Mouse (Mus musculus) neural tube, embryonic 12.5 days (tissue): ENCODE measurements at regions not wholly inside any gene's neighbourhood (a gene's known extent, or its start where the extent isn't known, plus 50 kb on each side); places are given as distances from the start of the nearest gene placed in this dataset.

ENCODE experiments used
- ATAC-seq: fragments of 200-750 bp; cut with Nextera tagmentation; 2 replicates; pipeline ENCODE4 v1.8.0; 2017; ENCODE audit warnings: low read depth, mild to moderate bottlenecking, moderate TSS enrichment, moderate library complexity; ENCODE audit not compliant: low FRiP score
- H3K27ac ChIP-seq: fragments of 300-500 bp; sonication (generic); 2 replicates; pipeline ENCODE4 v1.5.1; 2016
- H3K27me3 ChIP-seq: fragments of 300-500 bp; sonication (generic); replicated peaks from 2 replicates; pipeline ENCODE4 v1.6.1; 2016; ENCODE audit warnings: mild to moderate bottlenecking
- H3K36me3 ChIP-seq: fragments of 300-500 bp; sonication (generic); 2 replicates; pipeline ENCODE4 v1.6.1; 2016; ENCODE audit warnings: mild to moderate bottlenecking
- H3K4me1 ChIP-seq: fragments of 300-500 bp; sonication (generic); 2 replicates; pipeline ENCODE4 v1.6.1; 2016
- H3K4me2 ChIP-seq: fragments of 300-500 bp; sonication (generic); replicated peaks from 2 replicates; pipeline ENCODE4 v1.6.1; 2016; ENCODE audit warnings: mild to moderate bottlenecking
- H3K4me3 ChIP-seq: fragments of 300-500 bp; sonication (generic); 2 replicates; pipeline ENCODE4 v1.5.1; 2016
- H3K9ac ChIP-seq: fragments of 300-500 bp; sonication (generic); 2 replicates; pipeline ENCODE4 v1.6.1; 2016; ENCODE audit warnings: mild to moderate bottlenecking
- H3K9me3 ChIP-seq: fragments of 300-500 bp; sonication (generic); 2 replicates; pipeline ENCODE4 v1.6.1; 2016; ENCODE audit warnings: mild to moderate bottlenecking
- WGBS: fragments of 180-500 bp; shearing (Covaris S2); methylation state at CpG from one replicate; pipeline ENCODE4 v1.1.7; 2016; 5-methylcytosine and 5-hydroxymethylcytosine counted together

DNA sequence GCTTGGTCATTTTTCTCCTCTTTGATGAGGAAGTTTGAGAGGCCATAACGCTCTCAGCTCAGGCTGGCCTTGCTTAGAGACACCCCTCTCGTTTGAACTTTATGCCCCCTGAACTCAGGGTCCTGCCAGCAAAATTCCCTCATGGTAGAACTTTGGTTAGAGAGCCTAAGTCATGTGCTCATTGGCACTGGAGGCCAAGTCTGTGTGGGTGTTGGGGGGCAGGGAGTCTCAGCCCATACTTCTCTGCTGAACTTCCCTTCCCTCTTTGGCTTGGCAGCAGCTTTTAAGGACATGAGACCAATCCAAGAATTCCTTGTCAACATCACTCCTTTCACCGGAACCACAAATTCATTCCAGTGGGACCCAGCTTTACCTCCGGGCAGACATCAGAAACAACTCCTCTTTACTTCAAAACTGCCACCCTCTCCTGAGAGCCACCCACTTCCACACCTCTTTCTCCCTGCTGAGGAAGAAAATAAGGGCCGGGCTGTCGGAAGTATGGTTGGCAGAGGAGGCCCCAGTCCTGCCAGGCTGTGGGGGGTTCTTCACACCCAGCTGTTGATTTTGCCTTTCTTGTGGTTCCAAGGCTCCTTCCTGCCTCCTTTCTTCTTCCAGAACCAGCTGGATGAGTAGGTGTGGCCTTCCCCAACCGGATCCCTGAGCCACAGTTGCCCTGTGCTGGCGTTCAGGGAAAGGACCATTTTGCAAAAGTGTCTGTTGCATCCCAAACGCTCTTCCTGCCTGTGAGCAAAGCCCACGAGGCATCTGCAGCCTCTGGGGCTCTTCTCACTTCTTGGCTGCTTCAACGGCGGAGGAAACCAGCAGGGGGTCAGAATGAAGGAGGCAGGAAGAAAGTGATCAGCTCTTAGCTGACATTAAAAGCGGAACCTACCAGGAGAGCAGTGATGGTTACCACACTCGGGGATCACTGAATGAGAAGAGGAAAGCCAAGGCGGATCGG is 91.5 kb upstream of the Gadd45a start:
- ATAC-seq = no peak
- no peaks in the 10 kb centered on the region for H3K9me3 ChIP-seq
- WGBS = 59% methylated on average over 16 of the region's 16 CpGs
- no peak overlapping the region for H3K4me3 ChIP-seq
- H3K9ac ChIP-seq = no peak overlapping the region
- H3K4me2 ChIP-seq = no peak overlapping the region
- no peaks in the 10 kb centered on the region for H3K36me3 ChIP-seq
- H3K27ac ChIP-seq = no peak overlapping the region
- no peaks in the 10 kb centered on the region for H3K27me3 ChIP-seq
- H3K4me1 ChIP-seq = no peaks in the 10 kb centered on the region

DNA sequence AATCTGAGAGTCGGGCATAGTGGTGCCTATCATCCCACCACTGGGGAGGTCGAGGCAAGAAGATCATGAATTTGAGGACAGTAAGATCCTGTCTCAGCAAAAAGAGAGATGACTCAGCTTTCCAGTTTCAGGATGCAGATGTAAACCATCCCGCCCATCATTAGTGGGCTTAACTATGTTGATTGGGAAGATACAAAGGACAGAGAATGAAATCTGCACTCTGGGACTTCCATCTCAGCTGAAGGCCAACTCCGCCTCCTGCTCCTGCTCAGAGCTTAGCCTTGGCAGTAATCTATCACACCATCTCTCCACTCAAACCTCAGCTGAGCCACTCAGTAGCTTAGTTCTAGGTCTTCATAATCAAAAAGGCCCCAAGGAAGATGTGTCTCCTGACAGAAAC is 90.5 kb upstream of the Gadd45a start:
- H3K4me3 ChIP-seq = no peak overlapping the region
- H3K9me3 ChIP-seq = no peaks in the 10 kb centered on the region
- no peaks in the 10 kb centered on the region for H3K4me1 ChIP-seq
- WGBS = 89% methylated on average over 4 of the region's 4 CpGs
- H3K27me3 ChIP-seq = no peaks in the 10 kb centered on the region
- H3K4me2 ChIP-seq = no peak overlapping the region
- no peak for ATAC-seq
- H3K36me3 ChIP-seq = no peaks in the 10 kb centered on the region
- no peak overlapping the region for H3K27ac ChIP-seq
- no peak overlapping the region for H3K9ac ChIP-seq

DNA sequence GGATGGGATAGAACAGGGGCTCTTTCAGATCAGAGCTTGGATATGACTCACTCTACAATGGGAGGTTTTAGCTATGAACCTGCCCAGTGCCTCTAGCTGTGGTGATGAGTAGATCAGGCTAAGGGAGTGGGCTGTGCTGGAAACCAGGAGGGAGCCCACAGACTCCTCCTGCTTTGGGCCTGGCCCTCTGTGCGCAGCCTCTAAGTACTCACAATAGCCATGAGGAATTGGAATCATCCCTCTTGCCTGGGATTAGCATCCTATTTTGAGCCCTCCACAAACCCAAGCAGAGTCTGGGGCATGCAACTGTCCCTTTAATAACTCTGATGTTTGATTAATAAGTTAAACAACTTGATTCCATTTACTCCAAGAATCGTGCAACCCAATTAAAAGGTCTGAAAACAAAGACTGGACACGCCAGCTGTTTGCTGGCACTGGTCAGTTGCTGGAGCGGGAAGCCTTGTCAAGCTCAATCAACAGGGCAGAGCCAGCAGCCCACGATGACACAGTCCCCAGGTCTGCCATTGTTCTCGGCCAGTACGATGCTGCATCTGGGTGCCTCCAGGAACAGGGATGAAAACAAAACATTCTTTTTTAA is 88.6 kb upstream of the Gadd45a start:
- Histone ChIP-seq H3K4me1 (no peaks in the 10 kb centered on the region), H3K36me3 (no peaks in the 10 kb centered on the region), H3K9me3 (no peaks in the 10 kb centered on the region), H3K27ac (no peak overlapping the region), H3K27me3 (no peaks in the 10 kb centered on the region), H3K4me3 (no peak overlapping the region), H3K9ac (no peak overlapping the region), H3K4me2 (no peak overlapping the region)
- ATAC-seq = no peak
- 68% methylated on average over 7 of the region's 7 CpGs for WGBS

DNA sequence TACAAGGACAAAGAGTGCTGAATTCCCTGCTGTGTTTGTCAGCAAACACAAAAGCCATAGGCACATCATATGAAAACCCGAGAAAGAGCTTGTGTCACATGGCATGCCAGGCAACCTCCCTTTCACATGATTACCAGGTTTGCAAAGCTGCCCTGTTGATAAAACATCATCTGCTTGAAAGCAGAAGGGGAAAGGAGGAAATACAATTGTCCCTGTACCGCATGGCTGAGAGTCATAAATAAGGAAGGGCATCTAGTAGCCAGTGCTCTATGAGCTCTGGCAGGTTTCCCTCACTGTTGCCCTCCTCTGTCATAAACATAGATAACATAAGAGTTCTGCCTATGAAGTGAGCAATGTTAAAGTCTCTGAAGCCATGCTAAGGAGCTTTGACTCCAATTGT is 86.8 kb upstream of the Gadd45a start:
- H3K4me2 ChIP-seq = no peak overlapping the region
- H3K4me1 ChIP-seq = no peaks in the 10 kb centered on the region
- H3K27ac ChIP-seq = no peak overlapping the region
- H3K9me3 ChIP-seq = no peaks in the 10 kb centered on the region
- no peak for ATAC-seq
- no peaks in the 10 kb centered on the region for H3K27me3 ChIP-seq
- WGBS = 53% methylated on average over 2 of the region's 2 CpGs
- no peak overlapping the region for H3K9ac ChIP-seq
- no peak overlapping the region for H3K4me3 ChIP-seq
- H3K36me3 ChIP-seq = no peaks in the 10 kb centered on the region

DNA sequence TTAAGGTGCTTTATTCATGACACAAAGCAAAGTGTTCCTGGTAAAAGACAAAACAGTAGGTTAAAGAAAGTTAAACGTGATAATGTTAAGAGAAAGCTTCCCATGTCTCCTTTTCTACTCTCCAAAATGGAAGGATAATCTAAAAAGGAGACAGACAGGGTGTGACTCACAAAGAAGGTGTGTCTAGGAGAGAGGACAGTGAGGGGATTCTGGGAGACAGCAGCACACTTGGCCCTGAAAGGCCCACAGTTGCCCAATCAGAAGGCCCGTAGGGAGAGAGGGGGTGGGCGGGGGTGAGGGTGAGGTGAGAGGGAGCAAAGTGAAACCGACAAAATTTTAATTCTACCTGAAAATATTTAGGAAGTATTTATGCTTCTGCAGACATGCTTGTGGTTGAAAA is 85.8 kb upstream of the Gadd45a start:
- Histone ChIP-seq H3K27ac (no peak overlapping the region), H3K9me3 (no peaks in the 10 kb centered on the region), H3K4me1 (no peaks in the 10 kb centered on the region), H3K9ac (no peak overlapping the region), H3K36me3 (no peaks in the 10 kb centered on the region), H3K4me3 (no peak overlapping the region), H3K27me3 (no peaks in the 10 kb centered on the region), H3K4me2 (no peak overlapping the region)
- no peak for ATAC-seq
- WGBS = 85% methylated on average over 4 of the region's 4 CpGs

DNA sequence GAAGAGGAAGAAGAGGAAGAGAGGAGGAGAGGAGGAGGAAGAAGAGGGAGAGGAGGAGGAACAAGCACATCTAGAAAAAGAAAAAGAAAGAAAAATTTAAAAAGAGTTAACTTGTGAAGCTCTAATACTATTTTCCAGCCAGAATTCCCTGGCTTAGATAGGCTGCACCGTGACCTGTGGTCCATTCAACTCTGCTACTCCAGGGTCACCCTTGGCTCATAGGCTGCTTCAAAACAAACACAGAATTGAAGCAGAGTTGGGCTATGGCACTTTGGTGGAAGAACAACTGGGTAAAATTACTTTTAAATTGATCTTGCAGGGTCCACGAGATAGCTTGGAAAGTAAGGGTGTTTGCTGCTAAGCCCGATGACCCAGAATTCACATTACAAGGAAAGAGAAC is 79.0 kb upstream of the Gadd45a start:
- no peak for ATAC-seq
- H3K36me3 ChIP-seq = no peaks in the 10 kb centered on the region
- no peak overlapping the region for H3K4me2 ChIP-seq
- 80% methylated on average over 3 of the region's 3 CpGs for WGBS
- peaks cover 5% of the 10 kb centered on the region; the same call in 1 of the 2 replicates for H3K27me3 ChIP-seq
- H3K9me3 ChIP-seq = no peaks in the 10 kb centered on the region
- 0 out of 2 replicates have a peak, but pooled peaks cover 3% of the 10 kb centered on the region for H3K4me1 ChIP-seq
- no peak overlapping the region for H3K9ac ChIP-seq
- H3K4me3 ChIP-seq = no peak overlapping the region
- H3K27ac ChIP-seq = no peak overlapping the region

DNA sequence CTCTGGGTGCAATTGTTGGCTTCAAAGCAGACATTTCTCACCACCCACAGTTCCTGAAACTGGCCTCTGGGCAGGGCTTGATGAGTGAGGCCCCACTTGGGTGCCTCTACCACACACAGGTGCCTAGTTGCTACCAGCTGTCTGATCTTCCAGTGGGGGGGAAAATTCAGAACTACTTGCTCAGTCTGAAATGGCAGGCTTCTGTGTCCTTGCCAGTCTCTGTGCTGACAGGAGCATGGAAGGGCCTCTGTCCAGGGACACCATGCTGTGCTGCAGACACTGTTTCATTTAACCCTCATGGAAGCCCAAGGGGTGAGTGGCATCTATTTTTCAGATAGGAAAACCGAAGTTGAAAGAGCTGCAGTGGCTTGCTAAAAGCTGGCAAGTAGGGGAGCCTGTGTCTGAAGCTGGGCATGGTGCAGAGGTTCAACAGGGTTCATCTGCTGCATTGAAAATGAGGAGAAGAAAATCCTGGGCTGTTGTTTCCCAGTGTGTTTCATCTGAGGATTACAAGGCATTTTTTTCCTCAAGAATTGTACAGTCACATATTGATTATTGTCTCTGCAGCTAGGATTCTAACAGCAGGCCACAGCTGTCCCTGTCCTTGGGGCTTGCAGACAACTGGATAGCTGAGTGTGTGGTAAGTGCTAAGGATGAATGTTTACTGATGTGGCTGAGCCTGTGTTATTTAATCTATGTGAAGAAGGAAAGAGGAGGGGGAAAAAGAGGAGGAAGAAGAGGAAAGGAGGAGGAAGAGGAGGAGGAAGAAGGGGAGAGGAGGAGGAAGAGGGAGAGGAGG is 78.4 kb upstream of the Gadd45a start:
- 0 out of 2 replicates have a peak, but pooled peaks cover 3% of the 10 kb centered on the region for H3K4me1 ChIP-seq
- no peak overlapping the region for H3K9ac ChIP-seq
- ATAC-seq = no peak
- H3K9me3 ChIP-seq = no peaks in the 10 kb centered on the region
- no peak overlapping the region for H3K27ac ChIP-seq
- 41% methylated on average over 1 of the region's 1 CpGs for WGBS
- H3K4me2 ChIP-seq = no peak overlapping the region
- H3K4me3 ChIP-seq = no peak overlapping the region
- peaks cover 5% of the 10 kb centered on the region; the same call in 1 of the 2 replicates for H3K27me3 ChIP-seq
- no peaks in the 10 kb centered on the region for H3K36me3 ChIP-seq

DNA sequence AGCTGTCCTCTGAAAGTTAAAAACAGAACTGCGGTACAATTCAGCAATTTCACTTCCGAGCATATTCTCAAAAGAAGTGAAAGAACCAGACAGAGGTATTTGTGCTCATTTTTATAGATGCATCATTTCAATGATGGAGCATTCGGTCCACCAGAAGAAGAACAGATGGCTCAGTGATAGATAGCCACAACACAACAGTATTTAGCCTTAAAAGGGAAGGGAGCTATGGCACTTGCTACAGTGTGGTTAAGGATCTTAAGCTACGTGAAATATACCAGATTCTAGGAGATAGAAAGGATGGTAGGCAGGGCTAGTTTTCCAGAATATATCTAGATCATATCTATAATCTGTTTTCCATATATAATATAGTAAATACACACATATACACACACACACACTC is 77.5 kb upstream of the Gadd45a start:
- 84% methylated on average over 4 of the region's 4 CpGs for WGBS
- Histone ChIP-seq H3K27me3 (peaks cover 5% of the 10 kb centered on the region; the same call in 1 of the 2 replicates), H3K4me3 (no peak overlapping the region), H3K4me1 (0 out of 2 replicates have a peak, but pooled peaks cover 3% of the 10 kb centered on the region), H3K4me2 (no peak overlapping the region), H3K9me3 (no peaks in the 10 kb centered on the region), H3K9ac (no peak overlapping the region), H3K36me3 (no peaks in the 10 kb centered on the region), H3K27ac (no peak overlapping the region)
- no peak for ATAC-seq

DNA sequence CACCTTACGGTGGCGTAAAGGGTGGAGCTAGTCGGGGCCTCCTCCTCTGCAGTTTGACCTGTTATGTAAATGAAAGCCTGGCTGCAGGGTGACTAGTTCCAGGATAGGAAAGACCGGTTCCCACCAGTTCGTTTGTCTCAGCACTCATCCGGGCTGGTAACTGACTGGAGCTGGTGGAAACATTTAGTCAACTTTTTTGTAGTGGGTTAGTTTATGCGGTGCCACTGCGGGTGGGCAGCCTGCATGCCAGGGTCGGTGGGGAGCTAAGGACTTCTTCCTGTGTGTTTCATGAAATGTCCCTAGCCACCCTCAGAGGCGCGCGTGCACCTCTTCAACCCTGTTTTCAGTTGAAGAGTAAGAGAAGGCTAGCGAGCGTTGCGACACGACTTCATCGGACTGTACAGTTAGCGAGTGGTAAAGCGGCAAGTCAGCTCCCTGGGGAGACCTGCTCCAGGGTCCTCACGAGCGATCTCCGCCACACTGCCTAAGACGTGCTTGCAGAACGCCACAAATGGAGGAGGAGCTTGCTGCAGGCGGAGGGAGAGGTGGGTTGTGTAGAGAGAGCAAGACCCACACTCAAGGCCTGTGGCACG is 76.5 kb upstream of the Gadd45a start:
- H3K27me3 ChIP-seq = peaks cover 5% of the 10 kb centered on the region; the same call in 1 of the 2 replicates
- ATAC-seq = peak; percentile 68
- H3K9ac ChIP-seq = no peak overlapping the region
- H3K4me1 ChIP-seq = 0 out of 2 replicates have a peak, but pooled peaks cover 3% of the 10 kb centered on the region
- peak overlapping the region; percentile 55 for H3K4me2 ChIP-seq
- no peaks in the 10 kb centered on the region for H3K36me3 ChIP-seq
- no peak overlapping the region for H3K27ac ChIP-seq
- H3K4me3 ChIP-seq = 0 out of 2 replicates have a peak overlapping the region, but pooled peaks have one; percentile 20
- no peaks in the 10 kb centered on the region for H3K9me3 ChIP-seq
- WGBS = 9% methylated on average over 26 of the region's 26 CpGs

DNA sequence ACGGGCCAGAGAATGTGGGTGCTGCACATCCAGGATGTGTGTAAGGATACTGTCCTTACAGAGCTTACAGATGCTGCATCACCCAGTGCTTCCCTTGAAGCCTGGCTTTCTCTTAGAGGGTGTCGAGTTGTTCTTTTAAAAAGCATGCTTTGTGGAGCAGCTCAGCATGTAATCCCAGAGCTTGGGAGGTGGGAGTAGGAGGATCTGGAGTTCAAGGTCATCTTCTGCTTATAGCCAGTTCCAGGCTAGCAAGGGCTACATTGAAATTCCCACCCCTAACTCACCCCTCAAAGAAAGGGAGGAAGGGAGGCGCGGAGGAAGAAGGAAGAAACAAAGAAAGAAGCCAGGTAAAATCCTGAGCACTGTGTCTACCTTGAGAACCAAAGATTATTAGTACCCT is 76.0 kb upstream of the Gadd45a start:
- Histone ChIP-seq H3K4me3 (no peak overlapping the region), H3K27ac (no peak overlapping the region), H3K4me2 (peak overlapping the region; percentile 55; the same call in 1 of the 2 replicates), H3K9me3 (no peaks in the 10 kb centered on the region), H3K27me3 (peaks cover 5% of the 10 kb centered on the region; the same call in 1 of the 2 replicates), H3K36me3 (no peaks in the 10 kb centered on the region), H3K9ac (no peak overlapping the region), H3K4me1 (0 out of 2 replicates have a peak, but pooled peaks cover 3% of the 10 kb centered on the region)
- WGBS = 68% methylated on average over 4 of the region's 4 CpGs
- ATAC-seq = no peak

DNA sequence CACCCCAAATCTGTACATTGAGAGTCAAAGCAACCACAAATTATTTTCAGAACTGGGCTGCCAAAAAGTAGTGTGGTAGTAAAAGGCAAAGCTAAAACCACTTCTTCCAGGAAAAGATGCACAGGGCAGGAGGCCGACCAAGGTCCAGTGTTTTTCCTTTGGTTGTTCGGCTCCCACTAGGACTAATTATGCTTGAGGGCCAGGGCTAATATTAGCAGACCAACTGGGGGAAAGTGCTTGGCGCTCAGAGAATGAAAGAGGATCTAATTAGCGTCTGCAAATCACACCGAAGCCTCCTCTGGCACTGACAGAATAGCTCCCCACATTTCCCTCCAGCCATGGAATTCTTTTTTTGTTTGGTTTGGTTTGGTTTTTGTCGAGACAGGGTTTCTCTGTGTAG is 75.1 kb upstream of the Gadd45a start:
- Histone ChIP-seq H3K4me3 (no peak overlapping the region), H3K4me2 (no peak overlapping the region), H3K27ac (no peak overlapping the region), H3K4me1 (0 out of 2 replicates have a peak, but pooled peaks cover 3% of the 10 kb centered on the region), H3K36me3 (no peaks in the 10 kb centered on the region), H3K9me3 (no peaks in the 10 kb centered on the region), H3K27me3 (peaks cover 5% of the 10 kb centered on the region; the same call in 1 of the 2 replicates), H3K9ac (no peak overlapping the region)
- 45% methylated on average over 6 of the region's 6 CpGs for WGBS
- no peak for ATAC-seq
